Mouse (Mus musculus): ENCODE measurements at regions not wholly inside any gene's neighbourhood (a gene's known extent, or its start where the extent isn't known, plus 50 kb on each side); places are given as distances from the start of the nearest gene placed in this dataset.

DNA sequence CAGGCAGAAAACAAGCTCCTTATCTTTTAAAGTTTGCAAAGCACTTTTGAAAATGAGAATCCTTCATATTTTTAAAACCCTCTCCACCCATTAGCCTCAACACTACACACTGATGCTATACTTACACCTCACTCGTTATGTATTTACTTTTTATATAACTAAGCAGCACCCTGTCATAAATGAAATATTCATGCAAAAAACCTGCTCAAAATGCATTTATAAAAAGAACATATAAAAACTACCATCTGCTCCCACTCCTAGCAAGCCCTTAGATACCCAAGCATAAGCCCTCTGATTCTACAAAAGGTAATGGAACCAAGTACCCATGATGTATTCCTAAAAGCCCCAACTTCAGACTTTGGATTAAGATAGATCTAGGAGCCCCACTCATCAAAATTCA, 426.7 kb upstream of the Mef2c start:
- Histone ChIP-seq H3K4me3 (no peak overlapping the region), H3K27ac (no peak overlapping the region)
- TF ChIP-seq CTCF (conservative IDR thresholded peaks at IDR 0.05) = no peak
- DNase-seq (ENCODE audit: low spot score in 2 of 2) = no peak

GRCm38 (mm10) chr13:83079291-83079690, 424.5 kb upstream of the Mef2c start:
- no peak for TF ChIP-seq CTCF (conservative IDR thresholded peaks at IDR 0.05)
- DNase-seq (ENCODE audit: low spot score in 2 of 2) = no peak
- Histone ChIP-seq H3K27ac (no peak overlapping the region), H3K4me3 (no peak overlapping the region)

DNA sequence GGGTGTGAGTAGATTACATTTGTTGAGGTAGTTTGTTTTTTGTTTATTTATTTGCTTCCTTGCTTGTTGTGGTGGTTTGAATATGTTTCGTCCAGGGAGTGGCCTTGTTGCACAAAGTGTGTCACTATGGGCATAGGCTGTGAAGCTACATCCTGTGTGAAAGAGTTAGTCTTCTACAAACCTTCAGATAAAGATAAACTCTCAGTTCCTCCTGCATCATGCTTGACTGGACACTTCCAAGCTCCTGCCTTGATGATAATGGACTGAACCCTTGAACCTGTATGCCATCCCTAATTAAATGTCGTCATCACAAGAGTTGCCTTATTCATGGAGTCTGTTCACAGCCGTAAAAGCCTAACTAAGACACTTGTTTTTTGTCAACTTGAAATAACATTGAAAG, 418.9 kb upstream of the Mef2c start:
- TF ChIP-seq CTCF (conservative IDR thresholded peaks at IDR 0.05) = no peak
- DNase-seq (ENCODE audit: low spot score in 2 of 2) = no peak
- Histone ChIP-seq H3K4me3 (no peak overlapping the region), H3K27ac (no peak overlapping the region)

GRCm38 (mm10) chr13:83099908-83100307, 403.9 kb upstream of the Mef2c start:
- no peak overlapping the region for H3K27ac ChIP-seq
- no peak for TF ChIP-seq CTCF (conservative IDR thresholded peaks at IDR 0.05)
- H3K4me3 ChIP-seq = no peak overlapping the region
- DNase-seq (ENCODE audit: low spot score in 2 of 2) = no peak

GRCm38 (mm10) chr13:83110610-83111009, 393.2 kb upstream of the Mef2c start:
- no peak overlapping the region for H3K4me3 ChIP-seq
- peak; percentile 29 to 30 for DNase-seq (ENCODE audit: low spot score in 2 of 2)
- peak overlapping the region; percentile 76 for H3K27ac ChIP-seq
- no peak for TF ChIP-seq CTCF (conservative IDR thresholded peaks at IDR 0.05)

GRCm38 (mm10) chr13:83111503-83111902, 392.3 kb upstream of the Mef2c start:
- H3K27ac ChIP-seq = peak overlapping the region; percentile 76
- DNase-seq (ENCODE audit: low spot score in 2 of 2) = peak; percentile 65 to 74
- no peak for TF ChIP-seq CTCF (conservative IDR thresholded peaks at IDR 0.05)
- no peak overlapping the region for H3K4me3 ChIP-seq

GRCm38 (mm10) chr13:83112323-83112722, 391.5 kb upstream of the Mef2c start:
- no peak for DNase-seq (ENCODE audit: low spot score in 2 of 2)
- peak overlapping the region; percentile 76 for H3K27ac ChIP-seq
- TF ChIP-seq CTCF (conservative IDR thresholded peaks at IDR 0.05) = no peak
- H3K4me3 ChIP-seq = no peak overlapping the region

DNA sequence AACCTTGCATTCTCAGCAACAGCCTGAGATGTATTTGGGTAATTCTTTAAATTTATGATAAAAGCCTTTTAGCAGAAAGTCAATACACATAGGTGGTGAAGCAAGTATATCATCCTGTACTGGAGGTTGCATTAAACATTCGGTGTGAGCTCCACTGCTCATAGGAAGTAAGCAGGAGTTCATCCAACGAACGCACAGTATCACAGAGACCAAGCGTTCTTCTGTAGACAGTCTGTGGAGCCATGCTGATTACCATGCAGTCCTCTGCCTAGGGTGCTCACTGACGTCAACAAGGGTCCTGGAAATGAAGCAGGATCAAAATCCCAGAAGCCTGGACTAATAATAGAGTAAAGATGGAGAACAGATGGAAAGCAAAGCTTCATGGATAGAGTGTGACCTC, 391.1 kb upstream of the Mef2c start:
- DNase-seq (ENCODE audit: low spot score in 2 of 2) = no peak
- Histone ChIP-seq H3K27ac (peak overlapping the region; percentile 76; the same call in 1 of the 2 replicates), H3K4me3 (no peak overlapping the region)
- no peak for TF ChIP-seq CTCF (conservative IDR thresholded peaks at IDR 0.05)

DNA sequence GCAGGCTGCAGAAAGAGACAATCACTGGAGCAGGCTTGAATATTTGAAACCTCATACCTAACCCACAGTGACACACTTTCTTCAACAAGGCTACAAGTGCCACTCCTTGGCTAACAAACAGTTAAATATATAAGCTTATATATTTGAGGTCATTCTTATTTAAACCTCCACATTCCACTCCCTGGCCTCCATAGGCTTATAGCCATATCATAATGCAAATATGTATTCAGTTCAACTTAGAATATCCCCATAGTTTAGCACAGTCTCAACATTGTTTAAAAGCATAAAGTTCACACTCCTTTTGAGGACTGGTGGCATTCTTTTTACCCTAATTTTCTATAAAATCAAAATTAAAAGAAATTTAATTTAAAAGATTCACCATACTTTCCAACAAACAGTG, 390.0 kb upstream of the Mef2c start:
- no peak for TF ChIP-seq CTCF (conservative IDR thresholded peaks at IDR 0.05)
- Histone ChIP-seq H3K4me3 (no peak overlapping the region), H3K27ac (no peak overlapping the region)
- DNase-seq (ENCODE audit: low spot score in 2 of 2) = no peak

DNA sequence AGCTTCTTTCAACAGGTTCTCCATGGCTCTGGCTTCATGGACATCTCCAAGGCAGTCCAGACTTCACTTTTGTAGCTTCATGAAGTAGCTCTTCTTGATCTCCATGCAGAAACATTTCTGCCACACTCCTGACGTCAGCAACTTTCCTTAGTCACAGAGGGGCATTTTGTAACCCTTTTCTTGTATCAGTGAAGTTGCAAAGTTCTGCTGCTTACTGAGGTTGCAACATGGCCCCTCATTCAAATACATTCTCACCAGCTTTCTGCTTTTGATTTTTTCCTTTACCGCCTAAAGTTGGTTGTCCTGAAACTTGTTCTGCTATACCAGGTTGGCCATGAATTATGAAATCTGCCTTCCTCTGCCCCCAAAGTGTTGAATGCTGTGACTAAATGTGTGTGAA, 389.4 kb upstream of the Mef2c start:
- no peak for TF ChIP-seq CTCF (conservative IDR thresholded peaks at IDR 0.05)
- DNase-seq (ENCODE audit: low spot score in 2 of 2) = no peak
- Histone ChIP-seq H3K4me3 (no peak overlapping the region), H3K27ac (no peak overlapping the region)

GRCm38 (mm10) chr13:83115691-83116090, 388.1 kb upstream of the Mef2c start:
- no peak for TF ChIP-seq CTCF (conservative IDR thresholded peaks at IDR 0.05)
- no peak overlapping the region for H3K27ac ChIP-seq
- DNase-seq (ENCODE audit: low spot score in 2 of 2) = no peak
- no peak overlapping the region for H3K4me3 ChIP-seq

GRCm38 (mm10) chr13:83120343-83120742, 383.5 kb upstream of the Mef2c start:
- no peak for DNase-seq (ENCODE audit: low spot score in 2 of 2)
- Histone ChIP-seq H3K27ac (no peak overlapping the region), H3K4me3 (no peak overlapping the region)
- no peak for TF ChIP-seq CTCF (conservative IDR thresholded peaks at IDR 0.05)

DNA sequence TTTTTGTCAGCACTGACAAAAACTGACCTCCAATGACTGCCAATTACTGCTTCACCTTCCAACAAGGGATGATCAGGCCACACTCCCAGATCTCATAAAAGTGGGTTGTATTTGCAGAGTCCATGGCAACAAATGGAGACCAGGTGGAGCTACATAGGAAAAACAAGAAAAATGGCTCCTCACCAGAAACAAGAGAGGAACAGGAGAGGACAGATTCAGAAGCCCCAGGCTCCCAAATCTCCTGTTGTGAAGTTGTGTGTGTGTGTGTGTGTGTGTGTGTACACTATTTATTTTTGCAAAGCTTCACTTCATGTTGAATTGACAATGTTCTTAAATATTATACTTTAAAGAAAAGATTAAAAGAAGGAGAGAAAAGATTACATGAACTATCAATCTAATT, 380.2 kb upstream of the Mef2c start:
- Histone ChIP-seq H3K27ac (no peak overlapping the region), H3K4me3 (no peak overlapping the region)
- no peak for DNase-seq (ENCODE audit: low spot score in 2 of 2)
- no peak for TF ChIP-seq CTCF (conservative IDR thresholded peaks at IDR 0.05)

GRCm38 (mm10) chr13:83124651-83125050, 379.2 kb upstream of the Mef2c start:
- DNase-seq (ENCODE audit: low spot score in 2 of 2) = no peak
- Histone ChIP-seq H3K4me3 (no peak overlapping the region), H3K27ac (no peak overlapping the region)
- no peak for TF ChIP-seq CTCF (conservative IDR thresholded peaks at IDR 0.05)

DNA sequence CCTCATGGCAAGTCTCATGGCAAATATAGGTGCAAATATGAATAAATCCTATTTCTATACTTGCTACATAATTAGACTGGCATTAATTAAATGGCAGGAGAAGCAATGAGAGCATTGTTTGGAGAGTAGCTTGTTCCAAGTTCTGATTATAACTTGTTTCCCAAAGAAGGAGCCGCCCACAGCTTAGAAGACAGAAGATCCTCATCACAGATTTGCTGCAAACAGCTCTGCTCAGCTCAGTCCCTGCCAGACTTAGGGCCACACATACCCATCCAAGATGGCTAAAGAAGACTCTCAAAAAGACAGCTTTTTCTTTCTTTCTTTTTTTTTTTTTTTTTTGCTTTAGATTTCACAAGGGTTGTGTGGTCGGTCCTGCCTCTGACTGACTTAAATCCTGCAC, 377.4 kb upstream of the Mef2c start:
- DNase-seq (ENCODE audit: low spot score in 2 of 2) = no peak
- no peak overlapping the region for H3K27ac ChIP-seq
- TF ChIP-seq CTCF (conservative IDR thresholded peaks at IDR 0.05) = no peak
- H3K4me3 ChIP-seq = no peak overlapping the region
